In genomic region chr17:12336073-12336868, GRCm38 (mm10) we compare ENCODE assay signal across 21 mouse cellular contexts. TPM values are rescaled to one million over a fixed set of nuclear protein-coding genes. Genes with fewer than 3 reads are reported as not detected.
DNase-seq lines count a peak whose midpoint lies in the region; ATAC-seq and TF ChIP-seq lines count a peak whose summit lies in the region.
"Had no signal": no experiment of that assay in that cellular context is flagged by ENCODE, and none has a peak within 500 bp of the region (broad histone marks: within the 10 kb centered on the region; RNA-seq: fewer than 3 reads in every experiment).

No protein-coding gene starts in this region.

- no peak for ATAC-seq in heart, embryonic 11.5 days (replicated peaks; ENCODE audit: insufficient number of reproducible peaks, low FRiP score, low TSS enrichment)
- ATAC-seq in Patski, result peak; percentile 76
- ATAC-seq: midbrain, embryonic 15.5 days had no signal

- peak; percentile 13 to 41 for DNase-seq in heart, adult 9 months (ENCODE audit: low spot score in 2 of 2)
- DNase-seq in Patski (ENCODE audit: low read depth, low spot score), result peak; percentile 83
- peak; percentile 36 for DNase-seq in heart, postnatal 4 days
- peak; percentile 22 for DNase-seq in kidney, postnatal 10 days
- DNase-seq in adrenal gland, adult 2 months, result no peak
- DNase-seq in layer of hippocampus, adult 2 months (ENCODE audit: low spot score in 2 of 2), result no peak
- no peak for DNase-seq in retina, postnatal 1 day
- DNase-seq: cerebellum, postnatal 10 days; embryo, embryonic 11 days; gastrocnemius, postnatal 36 days; lung, postnatal 10 days; right cerebral cortex, adult 18-20 months; spleen, adult 18-20 months had no signal

- no peaks in the 10 kb centered on the region for H3K4me1 ChIP-seq in heart, embryonic 11.5 days (ENCODE audit: control insufficient read depth, insufficient read depth, low read length)
- H3K4me1 ChIP-seq: embryonic facial prominence, embryonic 15.5 days; megakaryocyte, embryonic 14.5 days; midbrain, embryonic 15.5 days had no signal

- POLR2A ChIA-PET in Patski (lab: Charles Lee), result interaction anchor here (0.6 to 2.0 kb wide), 2 partner anchors 18 to 130 kb away, joined by 3 to 7 read pairs; partner anchors contain the start of gene Map3k4

- no peak overlapping the region for H3K4me3 ChIP-seq in heart, embryonic 11.5 days (ENCODE audit: low read depth, low read length)
- no peak overlapping the region; the same call in 1 of the 2 replicates for H3K4me3 ChIP-seq in layer of hippocampus, adult 2 months
- H3K4me3 ChIP-seq: embryonic facial prominence, embryonic 15.5 days; megakaryocyte, embryonic 14.5 days; midbrain, embryonic 15.5 days had no signal

- no peak for TF ChIP-seq CTCF in Patski (IDR thresholded peaks at IDR 0.05)
- TF ChIP-seq CTCF in layer of hippocampus, adult 2 months (conservative IDR thresholded peaks at IDR 0.05), result no peak

- H3K4me2 ChIP-seq in heart, embryonic 11.5 days, result no peak overlapping the region
- H3K4me2 ChIP-seq: embryonic facial prominence, embryonic 15.5 days; hindbrain, embryonic 14.5 days; midbrain, embryonic 15.5 days had no signal

- no peak overlapping the region for H3K27ac ChIP-seq in heart, embryonic 11.5 days (ENCODE audit: low read depth, low read length)
- H3K27ac ChIP-seq in layer of hippocampus, adult 2 months, result no peak overlapping the region
- H3K27ac ChIP-seq: embryonic facial prominence, embryonic 15.5 days; hindbrain, embryonic 14.5 days; midbrain, embryonic 15.5 days had no signal

- H3K27me3 ChIP-seq in heart, embryonic 11.5 days (ENCODE audit: control insufficient read depth, insufficient read depth, low read length), result no peaks in the 10 kb centered on the region
- no peaks in the 10 kb centered on the region for H3K27me3 ChIP-seq in Patski
- H3K27me3 ChIP-seq: embryonic facial prominence, embryonic 15.5 days; midbrain, embryonic 15.5 days had no signal

- 73% methylated on average over 19 of the region's 19 CpGs for WGBS in heart, embryonic 11.5 days (ENCODE audit: insufficient replicate concordance)

- H3K9ac ChIP-seq in heart, embryonic 11.5 days (ENCODE audit: low read depth, low read length), result no peak overlapping the region
- H3K9ac ChIP-seq: embryonic facial prominence, embryonic 15.5 days; hindbrain, embryonic 14.5 days; midbrain, embryonic 15.5 days had no signal

- H3K36me3 ChIP-seq in heart, embryonic 11.5 days (ENCODE audit: control insufficient read depth, insufficient read depth, low read length), result no peaks in the 10 kb centered on the region
- H3K36me3 ChIP-seq: embryonic facial prominence, embryonic 15.5 days; midbrain, embryonic 15.5 days had no signal

- in situ Hi-C loops in Patski (cut with MboI; ENCODE audit: low pct_unique_long_range_greater_than_20kb), result no loop called here

- CTCF ChIA-PET in Patski (lab: Charles Lee), result interaction anchor here (1.2 to 2.6 kb wide), 3 partner anchors 7 to 34 kb away, joined by 3 to 6 read pairs (median 4); no protein-coding TSS in a partner anchor

- H3K9me3 ChIP-seq in heart, embryonic 11.5 days (replicated peaks; ENCODE audit: control insufficient read depth, low read length), result no peaks in the 10 kb centered on the region
- H3K9me3 ChIP-seq: embryonic facial prominence, embryonic 15.5 days; midbrain, embryonic 15.5 days had no signal

RNA-seq across cellular contexts. Expression of gene Map3k4, which starts 17.7 kb away (rescaled TPM):
- polyA plus RNA-seq in heart, embryonic 11.5 days (2014; fragmentation: Nextera tagmentation; extraction: Ambion mirVana), result 29.2 and 39.5 TPM in 2 replicates
- polyA plus RNA-seq in Patski (2021), result 49.3 TPM
- total RNA-seq in heart, postnatal 4 days (2021), result 10 to 100 TPM; 34.4 to 41.5 TPM
- 10 to 100 TPM; 24.6 to 30.7 TPM for total RNA-seq in adrenal gland, adult 2 months (2021)
- 51.3 and 52.1 TPM in 2 replicates for polyA plus RNA-seq in adrenal gland, adult 2 months (2012; rRNA removed)
- 10 to 100 TPM; 72.4 to 73.8 TPM for total RNA-seq in layer of hippocampus, adult 2 months (2021)

RNA-seq across cellular contexts. Expression of gene Plg, which starts 42.1 kb away (rescaled TPM):
- polyA plus RNA-seq in heart, embryonic 11.5 days (2014; fragmentation: Nextera tagmentation; extraction: Ambion mirVana), result 0.23 and 3.0 TPM in 2 replicates
- polyA plus RNA-seq in Patski (2021), result 0.06 TPM
- under 1 TPM in 1 of 2 experiments, not detected in 1; 0.11 TPM for total RNA-seq in heart, postnatal 4 days (2021)
- 1 to 10 TPM in 1 of 2 experiments, under 1 TPM in 1; 0.14 to 5.4 TPM for total RNA-seq in adrenal gland, adult 2 months (2021)
- 0.03 and 0.33 TPM in 2 replicates for polyA plus RNA-seq in adrenal gland, adult 2 months (2012; rRNA removed)
- total RNA-seq in layer of hippocampus, adult 2 months (2021), result not detected
- total RNA-seq: layer of hippocampus, postnatal 10 days; left cerebral cortex, postnatal 14 days; neutrophil, adult 5-6 weeks had no signal
- polyA plus RNA-seq: embryonic facial prominence, embryonic 15.5 days had no signal

Comparison
In these comparisons a context has a peak if more than half of its experiments do, and no peak if none do; other contexts are left out.
1. DNase-seq: peak in heart, adult 9 months (2 of 2), Patski (single experiment), heart, postnatal 4 days (single experiment) and kidney, postnatal 10 days (single experiment); none in adrenal gland, adult 2 months (single experiment), layer of hippocampus, adult 2 months (0 of 2) and retina, postnatal 1 day (single experiment).